Mouse (Mus musculus) ES-Bruce4 (cell line): ENCODE data around the gene Banp. TPM values are rescaled to one million over a fixed set of nuclear protein-coding genes. Genes with fewer than 3 reads are reported as not detected.

Experiments used
- H3K27ac ChIP-seq: 2 replicates; pipeline ENCODE4 v1.5.1; 2012; ENCODE audit warnings: low read length, inconsistent platforms; ENCODE audit not compliant: insufficient read depth
- H3K27me3 ChIP-seq: 2 replicates; pipeline ENCODE4 v1.6.1; 2012; ENCODE audit warnings: mild to moderate bottlenecking, low read length, inconsistent platforms; ENCODE audit not compliant: control insufficient read depth, poor library complexity, insufficient read depth, severe bottlenecking
- H3K36me3 ChIP-seq: 2 replicates; pipeline ENCODE4 v1.6.1; 2012; ENCODE audit warnings: inconsistent platforms, mild to moderate bottlenecking, low read length, moderate library complexity; ENCODE audit not compliant: control insufficient read depth, poor library complexity, insufficient read depth, severe bottlenecking
- H3K4me1 ChIP-seq: one replicate; pipeline ENCODE4 v1.8.1; 2011; ENCODE audit warnings: low read length; ENCODE audit not compliant: control insufficient read depth, insufficient read depth
- H3K4me3 ChIP-seq: 2 replicates; pipeline ENCODE4 v1.5.1; 2011; ENCODE audit warnings: low read depth, mild to moderate bottlenecking, low read length
- H3K9ac ChIP-seq: 2 replicates; pipeline ENCODE4 v1.6.1; 2012; ENCODE audit warnings: low read depth, mild to moderate bottlenecking, inconsistent platforms; ENCODE audit not compliant: poor library complexity, severe bottlenecking
- H3K9me3 ChIP-seq: replicated peaks from 2 replicates; pipeline ENCODE4 v1.6.1; 2012; ENCODE audit warnings: mild to moderate bottlenecking, low read length, inconsistent platforms; ENCODE audit not compliant: control insufficient read depth, poor library complexity, insufficient read depth, severe bottlenecking
- CTCF ChIP-seq: IDR thresholded peaks from one replicate; pipeline ENCODE4 v1.8.1; 2011; ENCODE audit warnings: low read depth, low read length
- EP300 ChIP-seq: IDR thresholded peaks from 2 replicates; pipeline ENCODE4 v1.6.1; 2011; ENCODE audit warnings: low read depth, low read length; ENCODE audit not compliant: insufficient read depth
- POLR2A ChIP-seq: IDR thresholded peaks from one replicate; pipeline ENCODE4 v1.8.1; 2011; ENCODE audit warnings: low read length; ENCODE audit not compliant: insufficient read depth
- polyA plus RNA-seq: library from polyadenylated mRNA; stranded (reverse); fragments of >200 nt; gene quantifications from 2 replicates; pipeline ENCODE4 v1.2.4, GENCODE M21; 2011; ENCODE audit warnings: low read depth; ENCODE audit not compliant: missing spikeins, insufficient read depth, insufficient read length

Banp gene
- polyA plus RNA-seq, 1 experiment: 47.2 TPM

DNA sequence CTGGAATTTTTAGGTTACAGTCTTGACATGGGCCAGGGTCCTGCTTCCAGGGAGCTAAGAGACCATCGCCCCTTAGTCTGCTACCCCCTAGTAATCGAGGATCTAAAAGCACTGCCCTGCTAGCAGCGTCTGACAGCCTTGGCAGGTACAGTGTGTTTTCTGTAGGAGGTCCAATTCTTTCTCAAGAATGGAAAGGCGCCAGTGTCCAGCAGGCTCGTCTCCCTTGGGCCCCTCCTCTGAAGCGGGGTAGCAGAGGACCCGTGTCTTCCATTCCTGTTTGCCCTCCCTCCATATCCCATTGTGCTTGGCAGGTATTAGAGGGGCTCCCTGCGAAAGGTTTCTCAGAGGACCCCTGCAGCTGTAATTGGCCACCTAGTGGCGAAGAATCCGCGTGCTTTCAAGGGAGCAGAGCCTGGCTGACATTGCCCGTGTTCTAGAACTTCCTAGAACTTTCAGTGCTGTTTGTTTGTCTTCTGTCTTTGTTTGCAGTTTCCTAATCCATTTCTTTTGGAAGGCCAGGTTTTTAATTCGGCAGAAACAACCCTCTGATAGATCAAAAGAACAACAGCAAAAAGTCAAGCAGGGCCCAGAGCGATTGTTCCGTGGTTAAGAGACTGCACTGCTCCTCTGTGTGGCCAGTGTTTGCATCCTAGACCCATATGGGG, 97.8 kb downstream of the Banp start:
- H3K27me3 ChIP-seq: no peaks in the 10 kb centered on the region
- H3K9ac ChIP-seq: no peak overlapping the region
- no peak overlapping the region for H3K4me3 ChIP-seq
- H3K36me3 ChIP-seq: no peaks in the 10 kb centered on the region
- no peak overlapping the region for H3K27ac ChIP-seq
- no peaks in the 10 kb centered on the region for H3K4me1 ChIP-seq
- TF ChIP-seq EP300 (no peak), POLR2A (no peak), CTCF (peak; percentile 34)
- no peaks in the 10 kb centered on the region for H3K9me3 ChIP-seq

DNA sequence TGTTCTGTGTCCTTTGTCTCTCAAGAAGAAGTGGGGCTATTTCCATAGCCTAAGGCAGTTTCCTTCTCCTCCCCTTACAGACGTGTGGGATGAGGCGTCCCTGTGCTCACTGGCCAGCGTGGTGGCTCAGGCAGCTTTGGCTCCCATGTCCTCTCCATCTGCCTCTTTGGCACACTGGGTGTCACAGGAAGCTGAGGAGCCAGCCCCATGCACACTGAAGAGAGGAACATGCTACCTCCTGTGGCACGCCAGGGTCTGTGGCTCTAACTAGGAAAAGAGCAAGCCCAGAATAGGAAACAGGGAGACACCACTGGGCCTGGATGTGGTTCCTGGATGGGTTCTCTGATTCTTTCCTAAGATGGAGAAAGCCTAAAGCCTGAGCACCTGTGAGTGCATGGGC, 99.7 kb downstream of the Banp start:
- H3K4me3 ChIP-seq: no peak overlapping the region
- H3K9me3 ChIP-seq: no peaks in the 10 kb centered on the region
- H3K27me3 ChIP-seq: no peaks in the 10 kb centered on the region
- no peaks in the 10 kb centered on the region for H3K4me1 ChIP-seq
- H3K9ac ChIP-seq: no peak overlapping the region
- TF ChIP-seq EP300 (no peak), CTCF (no peak), POLR2A (no peak)
- no peak overlapping the region for H3K27ac ChIP-seq
- H3K36me3 ChIP-seq: no peaks in the 10 kb centered on the region

DNA sequence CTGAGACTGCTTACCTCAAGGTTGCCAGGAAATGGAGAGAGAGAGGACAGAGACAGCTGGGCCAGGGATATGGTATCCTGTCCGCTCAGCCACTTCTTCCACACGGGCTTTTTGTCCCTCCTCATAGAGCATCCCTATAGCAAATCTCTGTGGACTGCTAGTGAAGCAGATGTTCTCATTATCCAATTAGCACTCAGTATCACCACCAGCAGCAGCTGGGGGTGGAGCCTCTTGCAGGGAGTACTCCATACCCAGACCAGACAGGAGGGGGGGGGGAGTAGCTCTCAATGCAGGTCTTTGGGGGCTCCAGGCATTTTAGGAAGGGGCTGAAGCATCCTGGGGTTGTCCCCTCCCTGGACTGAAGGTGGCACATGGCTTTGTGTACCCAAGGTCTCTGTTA, 100.4 kb downstream of the Banp start:
- Histone ChIP-seq H3K4me1 (no peaks in the 10 kb centered on the region), H3K27me3 (no peaks in the 10 kb centered on the region), H3K4me3 (no peak overlapping the region), H3K27ac (no peak overlapping the region), H3K36me3 (no peaks in the 10 kb centered on the region), H3K9ac (no peak overlapping the region), H3K9me3 (no peaks in the 10 kb centered on the region)
- TF ChIP-seq EP300: no peak
- TF ChIP-seq POLR2A: no peak
- TF ChIP-seq CTCF: no peak

DNA sequence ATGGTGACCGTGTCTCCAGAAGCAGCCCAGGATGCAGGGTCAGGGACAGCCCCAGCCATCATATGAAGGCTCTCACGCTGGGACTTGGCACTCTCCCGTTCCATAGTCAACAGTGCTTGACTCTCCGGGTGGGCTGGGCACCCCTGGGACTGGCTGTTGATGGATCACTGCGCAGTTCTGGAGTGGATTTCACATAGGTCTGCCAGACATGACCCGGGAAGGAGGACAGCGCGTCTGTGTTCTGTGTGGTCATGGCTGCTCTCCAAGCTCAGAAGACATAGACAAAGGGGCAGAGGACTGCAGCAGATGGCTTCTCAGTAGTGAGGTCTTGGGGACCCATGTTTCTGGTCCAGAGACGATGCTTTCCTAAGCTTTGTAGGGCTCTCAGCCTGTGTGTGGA, 101.1 kb downstream of the Banp start:
- no peak overlapping the region for H3K9ac ChIP-seq
- H3K27ac ChIP-seq: no peak overlapping the region
- H3K9me3 ChIP-seq: no peaks in the 10 kb centered on the region
- no peaks in the 10 kb centered on the region for H3K36me3 ChIP-seq
- no peak overlapping the region for H3K4me3 ChIP-seq
- no peaks in the 10 kb centered on the region for H3K27me3 ChIP-seq
- H3K4me1 ChIP-seq: peaks cover 2% of the 10 kb centered on the region
- TF ChIP-seq CTCF (no peak), POLR2A (no peak), EP300 (no peak)

DNA sequence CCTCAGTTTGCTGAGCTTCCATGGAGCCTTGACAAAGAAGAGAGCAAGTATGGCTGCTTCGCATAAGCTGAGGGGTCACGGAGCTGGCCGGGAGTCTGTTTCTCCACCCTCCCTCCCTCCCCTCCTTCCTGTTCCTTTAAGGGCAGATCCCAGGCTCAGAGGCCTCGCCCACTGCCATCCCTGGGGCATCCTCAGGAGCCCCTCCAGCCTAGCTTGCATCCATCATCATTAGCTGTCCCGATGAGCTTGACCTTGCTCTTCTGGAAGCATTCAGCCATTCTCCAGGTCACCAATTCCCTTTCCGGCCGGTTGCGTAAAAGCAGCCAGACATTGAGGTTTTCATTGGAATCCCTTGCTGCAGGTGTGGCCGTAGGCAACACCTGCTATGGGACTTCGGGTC, 105.8 kb downstream of the Banp start:
- Histone ChIP-seq H3K4me1 (peaks cover 2% of the 10 kb centered on the region), H3K9me3 (no peaks in the 10 kb centered on the region), H3K27me3 (no peaks in the 10 kb centered on the region), H3K9ac (no peak overlapping the region), H3K4me3 (no peak overlapping the region), H3K36me3 (no peaks in the 10 kb centered on the region), H3K27ac (no peak overlapping the region)
- no peak for TF ChIP-seq POLR2A
- TF ChIP-seq EP300: no peak
- no peak for TF ChIP-seq CTCF

DNA sequence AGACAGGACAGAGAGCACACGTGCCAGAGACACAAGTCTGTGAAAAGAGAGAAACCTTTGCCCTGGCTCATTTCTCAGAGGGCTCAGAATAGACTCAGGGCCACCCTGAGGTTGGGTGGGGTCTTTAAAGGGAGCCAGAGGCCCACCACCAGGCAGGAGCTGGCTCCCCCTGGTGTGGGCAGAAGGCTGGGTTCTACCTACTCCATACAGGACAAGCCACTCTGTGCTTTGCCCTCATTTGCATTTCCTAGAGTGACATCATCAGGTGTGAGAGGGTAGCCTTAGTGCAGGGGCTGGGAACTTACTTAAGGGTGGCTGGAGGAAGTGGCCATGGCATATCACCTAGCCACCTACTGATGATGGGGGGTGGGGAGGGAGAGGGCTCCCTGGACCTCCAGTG, 106.6 kb downstream of the Banp start:
- H3K4me3 ChIP-seq: no peak overlapping the region
- H3K9ac ChIP-seq: no peak overlapping the region
- H3K36me3 ChIP-seq: no peaks in the 10 kb centered on the region
- no peak overlapping the region for H3K27ac ChIP-seq
- no peak for TF ChIP-seq POLR2A
- no peak for TF ChIP-seq CTCF
- no peak for TF ChIP-seq EP300
- H3K4me1 ChIP-seq: peaks cover 2% of the 10 kb centered on the region
- no peaks in the 10 kb centered on the region for H3K9me3 ChIP-seq
- no peaks in the 10 kb centered on the region for H3K27me3 ChIP-seq
